Mouse (Mus musculus): Measurements from ENCODE around the gene Sertad2. TPM values are rescaled to one million over a fixed set of nuclear protein-coding genes. Genes with fewer than 3 reads are reported as not detected.

Sertad2 gene
- polyA plus RNA-seq, 1 experiment, result 21.9 TPM

GRCm38 (mm10) chr11:20605613-20606012 lies 62.6 kb downstream of the Sertad2 start:
- no peak for TF ChIP-seq POLR2A (IDR thresholded peaks at IDR 0.05; ENCODE audit: borderline replicate concordance, extremely low read depth, insufficient read depth, insufficient read length, poor library complexity, severe bottlenecking)
- no peak for TF ChIP-seq CTCF (IDR thresholded peaks at IDR 0.05; ENCODE audit: borderline replicate concordance, extremely low read depth, insufficient read depth, insufficient read length)
- DNase-seq (ENCODE audit: low read depth), result peak; percentile 25

- DNase-seq (ENCODE audit: low read depth), result no peak
- TF ChIP-seq CTCF (IDR thresholded peaks at IDR 0.05; ENCODE audit: borderline replicate concordance, extremely low read depth, insufficient read depth, insufficient read length) (no peak), POLR2A (IDR thresholded peaks at IDR 0.05; ENCODE audit: borderline replicate concordance, extremely low read depth, insufficient read depth, insufficient read length, poor library complexity, severe bottlenecking) (no peak)
Measured at GRCm38 (mm10) chr11:20608442-20608841, 65.4 kb downstream of the Sertad2 start.

GRCm38 (mm10) chr11:20613223-20613622 lies 70.2 kb downstream of the Sertad2 start:
- TF ChIP-seq POLR2A (IDR thresholded peaks at IDR 0.05; ENCODE audit: borderline replicate concordance, extremely low read depth, insufficient read depth, insufficient read length, poor library complexity, severe bottlenecking) (no peak), CTCF (IDR thresholded peaks at IDR 0.05; ENCODE audit: borderline replicate concordance, extremely low read depth, insufficient read depth, insufficient read length) (no peak)
- DNase-seq (ENCODE audit: low read depth), result no peak

GRCm38 (mm10) chr11:20616103-20616502 lies 73.0 kb downstream of the Sertad2 start:
- DNase-seq (ENCODE audit: low read depth), result no peak
- no peak for TF ChIP-seq CTCF (IDR thresholded peaks at IDR 0.05; ENCODE audit: borderline replicate concordance, extremely low read depth, insufficient read depth, insufficient read length)
- no peak for TF ChIP-seq POLR2A (IDR thresholded peaks at IDR 0.05; ENCODE audit: borderline replicate concordance, extremely low read depth, insufficient read depth, insufficient read length, poor library complexity, severe bottlenecking)

- DNase-seq (ENCODE audit: low read depth), result no peak
- TF ChIP-seq CTCF (IDR thresholded peaks at IDR 0.05; ENCODE audit: borderline replicate concordance, extremely low read depth, insufficient read depth, insufficient read length), result no peak
- no peak for TF ChIP-seq POLR2A (IDR thresholded peaks at IDR 0.05; ENCODE audit: borderline replicate concordance, extremely low read depth, insufficient read depth, insufficient read length, poor library complexity, severe bottlenecking)
Measured at GRCm38 (mm10) chr11:20627146-20627545, 84.1 kb downstream of the Sertad2 start.

GRCm38 (mm10) chr11:20628216-20628615 lies 85.2 kb downstream of the Sertad2 start:
- DNase-seq (ENCODE audit: low read depth), result no peak
- TF ChIP-seq POLR2A (IDR thresholded peaks at IDR 0.05; ENCODE audit: borderline replicate concordance, extremely low read depth, insufficient read depth, insufficient read length, poor library complexity, severe bottlenecking) (no peak), CTCF (IDR thresholded peaks at IDR 0.05; ENCODE audit: borderline replicate concordance, extremely low read depth, insufficient read depth, insufficient read length) (peak; percentile 28; the same call in 1 of the 2 replicates)

GRCm38 (mm10) chr11:20629700-20630099 lies 86.6 kb downstream of the Sertad2 start:
- TF ChIP-seq CTCF (IDR thresholded peaks at IDR 0.05; ENCODE audit: borderline replicate concordance, extremely low read depth, insufficient read depth, insufficient read length) (no peak), POLR2A (IDR thresholded peaks at IDR 0.05; ENCODE audit: borderline replicate concordance, extremely low read depth, insufficient read depth, insufficient read length, poor library complexity, severe bottlenecking) (no peak)
- DNase-seq (ENCODE audit: low read depth), result no peak

GRCm38 (mm10) chr11:20631026-20631940 lies 88.2 kb downstream of the Sertad2 start:
- TF ChIP-seq CTCF (IDR thresholded peaks at IDR 0.05; ENCODE audit: borderline replicate concordance, extremely low read depth, insufficient read depth, insufficient read length) (no peak), POLR2A (IDR thresholded peaks at IDR 0.05; ENCODE audit: borderline replicate concordance, extremely low read depth, insufficient read depth, insufficient read length, poor library complexity, severe bottlenecking) (no peak)
- peak; percentile 98 for DNase-seq (ENCODE audit: low read depth)

- TF ChIP-seq POLR2A (IDR thresholded peaks at IDR 0.05; ENCODE audit: borderline replicate concordance, extremely low read depth, insufficient read depth, insufficient read length, poor library complexity, severe bottlenecking) (peak; percentile 92), CTCF (IDR thresholded peaks at IDR 0.05; ENCODE audit: borderline replicate concordance, extremely low read depth, insufficient read depth, insufficient read length) (no peak)
- peak; percentile 84 for DNase-seq (ENCODE audit: low read depth)
Measured at GRCm38 (mm10) chr11:20631941-20632618, 89.0 kb downstream of the Sertad2 start.

- DNase-seq (ENCODE audit: low read depth), result peak; percentile 66
- TF ChIP-seq POLR2A (IDR thresholded peaks at IDR 0.05; ENCODE audit: borderline replicate concordance, extremely low read depth, insufficient read depth, insufficient read length, poor library complexity, severe bottlenecking) (no peak), CTCF (IDR thresholded peaks at IDR 0.05; ENCODE audit: borderline replicate concordance, extremely low read depth, insufficient read depth, insufficient read length) (no peak)
Measured at GRCm38 (mm10) chr11:20632619-20632965, 89.5 kb downstream of the Sertad2 start.

- DNase-seq (ENCODE audit: low read depth), result no peak
- no peak for TF ChIP-seq POLR2A (IDR thresholded peaks at IDR 0.05; ENCODE audit: borderline replicate concordance, extremely low read depth, insufficient read depth, insufficient read length, poor library complexity, severe bottlenecking)
- TF ChIP-seq CTCF (IDR thresholded peaks at IDR 0.05; ENCODE audit: borderline replicate concordance, extremely low read depth, insufficient read depth, insufficient read length), result no peak
Measured at GRCm38 (mm10) chr11:20634543-20634942, 91.5 kb downstream of the Sertad2 start.
